Mouse (Mus musculus) liver (tissue): ENCODE results near the gene Ddhd1.

Experiments used
- DNase-seq: peaks from one replicate; pipeline ENCODE4 v3.0.0-alpha.2; 2020; ENCODE audit warnings: mixed read lengths

The Ddhd1 gene

DNA sequence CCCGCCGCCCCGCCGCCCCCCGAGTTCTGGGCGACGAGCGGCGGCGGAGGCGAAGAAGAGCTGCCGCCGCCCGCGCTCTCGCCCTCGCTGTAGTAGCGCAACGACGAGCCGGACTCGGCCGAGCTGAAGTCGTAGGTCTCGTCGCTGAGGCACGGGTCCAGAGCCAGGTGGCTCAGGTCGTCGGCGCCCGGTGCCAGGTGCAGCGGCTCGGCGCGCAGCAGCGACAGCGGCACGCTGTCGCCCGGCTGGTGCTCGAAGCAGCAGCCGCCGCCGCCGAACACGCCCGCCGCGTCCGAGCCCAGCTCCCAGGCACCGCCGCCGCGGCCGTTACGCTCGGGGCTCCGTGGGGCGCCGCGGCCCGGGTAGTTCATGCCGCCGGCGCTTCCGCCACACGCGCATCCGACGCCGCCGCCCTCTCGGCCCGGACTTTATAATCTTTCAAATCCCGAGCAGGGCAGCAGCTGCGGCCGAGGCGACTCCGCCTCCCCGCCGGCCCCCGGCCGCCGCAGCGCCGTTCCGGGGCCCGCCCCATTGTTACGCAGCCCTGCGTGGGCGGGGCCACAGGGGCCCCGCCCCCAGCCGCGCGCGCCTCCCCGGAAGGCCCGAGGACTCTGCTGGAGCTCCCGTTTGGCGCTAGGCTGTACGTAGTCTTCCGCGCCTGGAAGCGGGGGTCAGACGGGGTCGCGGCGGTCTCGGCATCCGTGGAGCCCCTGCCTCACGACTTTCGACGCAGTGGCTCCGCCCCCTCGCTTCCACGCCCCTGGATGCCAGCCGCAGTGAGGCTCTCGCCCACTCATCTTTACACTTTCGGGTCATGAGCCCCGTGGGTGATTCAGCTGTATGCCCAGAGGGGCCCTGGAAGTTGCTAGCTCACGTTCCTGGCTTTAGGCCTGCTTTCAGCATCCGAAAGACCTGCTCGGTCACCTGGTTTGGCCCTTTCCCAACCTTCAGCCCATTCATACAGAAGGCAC is at the start of gene Ddhd1:
Gene Ddhd1, minus strand, starts transcription at position 503 of the 971 bp plus-strand sequence.
- peak; percentile 94 for DNase-seq

DNA sequence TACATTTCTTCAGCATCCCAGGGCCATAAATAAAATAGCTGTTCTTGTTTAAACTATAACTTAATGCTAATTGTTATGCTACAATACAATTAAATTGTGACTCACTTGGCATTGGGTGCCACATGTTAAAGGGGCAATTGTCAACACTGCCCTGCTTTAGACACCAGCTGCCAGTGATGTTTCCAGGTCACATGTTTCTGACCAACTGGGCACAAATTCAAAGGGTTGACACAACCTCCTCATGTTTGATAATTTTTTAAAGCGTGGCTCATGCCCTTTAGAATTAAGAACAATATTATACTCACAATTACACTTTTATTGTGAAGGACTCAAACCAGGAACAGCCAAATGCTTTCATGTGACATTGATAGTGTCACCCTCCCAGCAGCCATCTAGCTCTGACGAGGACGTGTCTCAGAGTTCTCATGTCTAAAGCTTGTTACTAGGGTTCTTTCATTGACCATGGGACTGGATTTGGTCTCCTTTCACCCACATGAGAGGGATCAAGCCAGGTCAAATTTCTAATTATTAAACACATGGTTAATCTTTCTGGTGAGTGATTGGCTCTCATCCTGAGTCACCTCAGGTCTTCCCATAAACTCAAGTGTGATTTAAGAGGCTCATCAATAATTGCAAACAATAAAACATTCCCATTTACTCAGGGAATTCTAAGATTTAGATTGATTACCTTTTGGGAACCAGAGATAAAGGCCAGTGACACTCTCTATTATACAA is 49.4 kb upstream of the Ddhd1 start:
- no peak for DNase-seq

GRCm38 (mm10) chr14:45700031-45700572 is 42.2 kb upstream of the Ddhd1 start:
- no peak for DNase-seq

DNA sequence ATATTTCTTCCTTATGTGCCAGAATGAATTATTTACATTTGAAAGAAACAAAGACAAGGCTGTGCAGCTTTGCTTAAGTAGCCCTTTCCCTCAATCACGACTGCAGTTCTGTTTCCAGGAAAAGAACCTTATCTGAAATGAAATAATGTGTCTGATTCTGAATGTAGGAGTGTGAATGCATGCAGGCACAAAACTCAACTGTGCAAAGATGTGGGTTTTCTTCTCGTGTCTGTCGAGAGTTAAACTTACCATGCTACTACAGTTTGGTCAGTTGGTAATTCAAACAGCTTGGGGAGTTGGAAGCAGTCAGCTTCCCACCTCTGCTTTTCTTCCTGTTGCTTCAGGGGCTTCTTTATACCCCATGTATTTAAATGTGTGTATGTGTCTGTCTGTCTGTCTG is 40.9 kb upstream of the Ddhd1 start:
- no peak for DNase-seq

DNA sequence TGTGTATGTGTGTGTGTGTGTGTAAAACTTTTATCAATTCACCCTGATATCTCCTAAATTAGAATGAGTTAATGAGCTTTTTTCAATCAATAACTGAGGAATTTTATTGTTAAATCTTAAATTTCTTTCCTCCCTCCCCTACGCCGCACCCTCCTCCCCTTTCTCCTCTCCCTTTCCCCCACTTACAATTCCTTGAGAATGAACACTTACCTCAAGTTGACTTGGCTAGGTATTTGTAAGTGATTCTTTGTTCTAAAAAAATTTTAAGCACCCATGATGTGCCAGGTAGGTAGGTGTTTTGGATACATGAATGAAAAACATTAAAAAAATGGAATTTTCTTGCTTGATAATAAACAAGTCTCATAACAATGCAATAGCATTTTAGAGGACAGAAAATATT is 38.2 kb upstream of the Ddhd1 start:
- no peak for DNase-seq

- DNase-seq = no peak
These were observed 35.9 kb upstream of the Ddhd1 start for GRCm38 (mm10) chr14:45693891-45694290.

DNA sequence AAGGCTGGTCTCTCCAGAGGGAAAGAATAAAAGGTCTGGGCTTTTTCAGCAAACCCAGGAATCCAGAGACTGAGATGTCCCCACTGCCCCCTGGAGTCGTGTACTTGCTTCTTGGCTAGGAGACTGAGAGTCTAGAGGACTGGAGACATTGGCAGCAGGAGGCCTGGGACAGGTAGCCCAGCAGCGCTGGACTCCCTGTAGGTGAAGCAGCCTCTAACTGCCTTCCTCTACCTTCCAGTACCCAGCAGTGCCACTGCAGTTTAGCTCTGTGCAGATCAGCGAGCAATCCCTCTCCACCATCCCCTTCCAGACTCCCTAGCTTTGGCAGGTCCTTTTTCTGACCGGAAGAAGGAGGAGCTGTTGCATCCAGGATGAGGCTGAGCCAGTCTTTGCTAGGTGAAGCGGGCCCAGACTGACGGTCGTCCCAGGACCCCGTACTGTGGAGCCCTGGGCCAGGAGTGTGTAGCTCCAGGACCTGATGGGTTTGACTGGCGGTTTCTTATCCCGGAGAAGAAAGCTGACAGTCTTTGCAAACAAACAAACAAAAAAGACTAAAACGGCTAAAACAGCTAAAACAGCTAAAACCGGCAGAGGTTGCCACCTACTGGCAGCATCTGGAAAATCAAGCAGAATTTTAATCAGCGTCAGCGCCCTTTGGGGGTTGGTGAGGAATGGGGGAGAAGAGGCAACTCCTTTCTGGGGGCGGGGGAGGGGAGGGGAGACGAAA is 32.7 kb upstream of the Ddhd1 start:
- peak; percentile 28 for DNase-seq

DNA sequence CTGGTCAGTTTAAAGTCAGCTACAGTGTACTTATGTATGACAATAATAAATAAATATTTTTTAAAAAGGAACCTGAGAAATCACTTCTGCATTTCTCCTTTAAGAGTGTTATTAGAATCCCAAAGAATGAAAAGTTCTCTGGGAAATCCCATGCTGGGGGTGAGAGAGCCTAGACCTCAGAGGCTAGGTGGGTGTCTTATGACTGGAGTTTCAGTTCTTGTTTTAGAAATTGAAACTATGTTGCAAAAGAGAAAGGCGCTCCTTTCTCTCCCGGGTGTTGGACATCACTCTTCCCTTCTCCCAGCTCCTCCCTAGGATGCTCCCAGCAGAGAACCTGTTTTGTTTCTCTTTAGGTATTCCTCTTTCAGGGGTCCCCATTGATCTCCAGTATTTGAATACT is 27.4 kb upstream of the Ddhd1 start:
- DNase-seq = no peak

GRCm38 (mm10) chr14:45676722-45677121 is 18.8 kb upstream of the Ddhd1 start:
- no peak for DNase-seq

GRCm38 (mm10) chr14:45668325-45668724 is 10.4 kb upstream of the Ddhd1 start:
- no peak for DNase-seq

DNA sequence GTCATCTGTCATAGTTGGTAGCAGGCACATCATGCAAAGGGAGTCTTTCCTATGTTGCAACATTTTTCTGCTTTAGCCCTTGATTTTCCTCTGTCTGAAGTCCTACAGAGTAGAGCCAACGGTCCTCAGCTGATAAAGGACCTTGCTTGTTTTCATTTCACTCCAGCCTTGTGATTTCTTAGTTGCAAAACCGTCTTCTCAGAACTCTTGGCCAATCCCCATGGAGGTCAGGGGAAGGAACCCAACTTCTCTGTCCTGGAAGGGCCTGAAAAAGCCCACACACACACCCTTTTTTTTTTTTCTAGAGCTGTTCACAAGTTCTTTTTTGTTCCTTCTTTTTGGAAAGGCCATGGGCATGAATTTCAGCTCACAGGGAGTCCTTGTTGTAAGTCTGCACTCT is 9.3 kb upstream of the Ddhd1 start:
- DNase-seq = no peak

DNA sequence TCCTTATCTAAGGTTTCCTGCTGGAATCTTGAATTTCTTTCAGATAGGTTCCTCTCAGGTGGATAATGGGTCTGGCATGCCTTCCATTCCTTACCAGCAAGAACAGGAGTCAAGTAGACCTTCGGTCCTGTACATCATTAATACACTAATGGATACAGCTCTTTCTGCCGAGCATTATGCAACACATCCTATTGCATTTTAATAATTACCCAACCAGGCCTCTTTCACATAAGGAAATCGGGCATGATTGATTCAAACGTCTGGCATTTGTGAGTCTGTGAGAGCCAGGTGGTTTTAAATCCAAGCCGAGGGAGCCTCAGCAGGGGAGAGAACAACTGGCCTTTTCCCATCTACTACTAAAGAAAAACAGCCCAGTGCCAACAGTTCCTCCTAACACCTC is 3.6 kb upstream of the Ddhd1 start:
- no peak for DNase-seq

- no peak for DNase-seq
These were observed 2.4 kb upstream of the Ddhd1 start for GRCm38 (mm10) chr14:45660315-45660714.

DNA sequence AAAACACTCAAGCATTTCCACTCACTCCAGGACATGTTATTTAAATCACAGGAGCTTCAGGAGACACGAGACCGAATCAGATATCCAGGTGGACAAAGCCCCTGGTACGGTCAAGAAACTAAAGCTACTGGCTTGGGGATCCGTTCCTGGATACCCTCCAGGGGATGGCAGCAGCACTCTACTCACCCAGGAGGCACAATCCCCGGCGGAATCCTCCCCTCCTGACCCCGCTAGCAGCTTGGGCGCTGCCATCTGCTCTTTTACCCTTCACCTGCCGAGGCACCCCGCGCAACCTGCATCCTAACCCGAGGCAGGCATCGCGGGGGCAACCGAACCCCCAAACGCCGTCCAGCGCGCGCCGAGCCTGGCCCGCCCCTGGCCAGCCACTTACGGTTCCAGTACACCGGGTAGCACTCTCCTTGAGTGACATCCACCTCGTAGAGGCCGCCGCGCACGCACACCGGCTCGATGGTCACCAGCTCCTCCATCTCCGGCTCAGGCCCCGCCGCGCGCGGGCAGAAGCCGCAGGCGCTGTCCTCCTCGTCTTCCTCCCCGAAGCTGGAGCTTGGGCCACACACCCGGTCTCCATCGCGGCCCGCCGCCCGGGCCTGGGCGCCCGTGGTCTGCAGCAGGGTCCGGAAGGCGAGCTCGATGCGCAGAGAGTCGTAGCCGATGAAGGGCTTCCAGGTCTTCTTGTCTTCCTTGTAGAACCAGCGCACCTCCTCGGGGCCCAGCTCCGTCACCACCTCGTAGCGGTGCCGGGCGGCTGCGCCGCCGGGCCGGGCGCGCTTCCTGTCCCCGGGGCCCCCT is 907 bp downstream of the Ddhd1 start:
- DNase-seq = peak; percentile 71

DNA sequence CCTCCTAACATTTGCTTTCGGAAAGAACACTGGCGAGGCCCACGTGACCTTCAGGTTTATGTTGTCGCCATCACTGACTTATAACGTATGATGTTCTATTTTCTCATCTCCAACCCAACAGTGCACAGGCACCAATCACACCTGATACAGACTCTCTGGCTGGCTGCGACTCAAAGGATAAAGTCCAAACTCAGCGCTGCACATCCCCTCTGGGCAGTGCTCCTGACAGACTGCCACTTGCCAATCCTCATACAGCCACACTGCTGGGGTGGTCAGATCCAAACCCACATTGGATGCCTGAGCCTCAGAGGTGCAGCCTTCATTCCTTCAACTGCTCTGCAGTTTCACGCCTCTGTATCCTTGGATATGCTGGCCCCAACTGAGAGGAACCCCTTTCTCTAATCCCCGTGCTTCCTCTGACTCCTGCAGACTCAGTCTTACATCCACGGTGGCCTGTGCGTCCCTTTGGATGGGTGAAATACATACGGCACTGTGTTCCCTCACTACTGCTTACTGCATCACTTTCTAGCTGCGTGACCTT is 3.0 kb downstream of the Ddhd1 start:
- DNase-seq = peak; percentile 27

DNA sequence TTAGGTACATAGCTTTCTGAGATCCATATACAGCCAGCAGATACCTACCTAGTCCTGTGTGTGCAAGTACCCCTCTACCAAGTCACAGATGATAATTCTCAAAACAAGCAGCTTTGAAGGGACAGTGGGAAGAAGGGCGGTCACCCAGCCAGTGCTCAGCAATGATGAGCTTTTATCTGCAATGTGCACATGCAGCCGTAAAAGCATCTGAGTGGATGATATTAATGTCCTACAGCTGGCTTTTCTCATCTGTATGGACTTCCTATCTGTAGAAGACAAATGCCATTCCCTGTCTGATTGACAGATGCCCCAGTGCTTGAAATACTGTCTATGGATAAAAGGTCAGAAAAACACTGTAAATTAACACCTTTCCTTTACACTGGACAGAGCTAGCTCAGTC is 4.2 kb downstream of the Ddhd1 start:
- DNase-seq = peak; percentile 83

DNA sequence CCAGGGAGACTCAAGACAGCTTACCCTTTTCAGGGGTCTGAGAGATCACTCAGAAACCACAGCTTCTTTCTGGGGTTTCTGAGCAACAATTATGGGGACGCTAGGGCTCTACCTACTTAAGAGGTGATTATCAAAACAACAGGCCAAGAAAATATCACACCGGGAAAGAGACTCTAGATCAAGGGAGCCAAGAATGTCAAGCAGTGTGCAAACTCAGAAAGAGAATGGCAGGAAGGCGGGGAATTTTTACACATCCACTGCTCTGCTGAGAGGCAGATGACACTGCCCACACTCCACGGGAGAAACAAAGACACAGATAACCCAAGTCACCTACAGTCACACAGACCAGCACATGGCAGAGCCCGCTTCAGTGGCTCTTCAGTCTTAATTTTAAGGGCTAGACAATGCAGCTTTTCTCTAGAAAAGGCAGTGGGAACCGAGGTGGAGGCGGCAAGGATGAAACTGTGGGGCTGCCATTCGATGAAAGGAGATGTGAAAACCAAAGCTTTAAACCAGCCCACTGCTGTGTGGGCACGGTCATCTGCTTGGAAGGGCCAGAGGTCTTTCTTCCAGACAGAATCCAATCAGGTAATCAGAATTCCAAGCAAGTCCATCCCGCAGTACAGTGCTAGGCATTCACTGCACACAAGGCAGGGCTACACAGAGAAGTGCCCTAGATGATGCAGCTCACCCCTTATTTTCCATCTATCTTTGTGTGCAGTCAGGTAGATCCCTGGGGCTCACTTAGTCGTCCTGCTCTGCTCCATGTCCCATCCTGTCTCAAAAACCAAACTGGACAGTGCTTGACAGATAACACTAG is 8.7 kb downstream of the Ddhd1 start:
- no peak for DNase-seq

DNA sequence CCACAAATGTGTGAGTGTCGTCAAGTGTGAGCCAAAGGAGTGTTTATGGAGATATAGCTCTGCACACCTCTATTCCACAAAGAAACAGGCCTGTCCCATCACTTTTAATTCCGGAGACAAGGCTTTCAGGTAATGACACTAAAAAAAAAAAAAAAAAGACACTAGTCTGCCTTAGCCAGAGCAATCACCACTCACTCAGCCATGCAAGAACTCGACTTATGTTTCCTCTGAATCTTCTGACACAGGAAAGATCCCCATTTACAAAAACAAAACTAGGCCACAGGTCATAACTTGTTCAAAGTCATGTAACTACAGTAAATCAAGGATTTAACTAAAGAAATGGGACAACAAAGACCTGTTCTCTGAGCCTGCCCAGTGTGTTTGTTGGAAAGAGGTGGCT is 9.8 kb downstream of the Ddhd1 start:
- DNase-seq = no peak

GRCm38 (mm10) chr14:45647632-45648031 is 10.3 kb downstream of the Ddhd1 start:
- DNase-seq = no peak

DNA sequence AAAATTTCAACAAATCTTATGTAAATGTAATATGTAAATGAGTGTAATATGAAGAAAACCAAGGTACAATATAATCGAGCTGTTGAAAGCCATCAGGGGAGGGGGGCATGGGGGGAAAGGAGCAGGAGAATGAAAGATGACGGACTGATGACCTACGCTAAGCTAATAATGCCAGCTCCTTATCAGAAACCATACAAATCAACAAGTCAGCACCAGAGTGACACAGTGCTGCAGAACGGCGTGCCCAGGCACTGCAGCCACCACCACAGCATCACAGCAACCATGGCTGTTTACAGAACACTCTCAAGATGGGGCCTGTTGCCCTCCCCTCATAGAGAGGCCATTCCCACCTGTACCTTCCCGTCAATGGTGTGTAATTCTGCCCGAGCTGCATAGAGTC is 10.8 kb downstream of the Ddhd1 start:
- DNase-seq = no peak

DNA sequence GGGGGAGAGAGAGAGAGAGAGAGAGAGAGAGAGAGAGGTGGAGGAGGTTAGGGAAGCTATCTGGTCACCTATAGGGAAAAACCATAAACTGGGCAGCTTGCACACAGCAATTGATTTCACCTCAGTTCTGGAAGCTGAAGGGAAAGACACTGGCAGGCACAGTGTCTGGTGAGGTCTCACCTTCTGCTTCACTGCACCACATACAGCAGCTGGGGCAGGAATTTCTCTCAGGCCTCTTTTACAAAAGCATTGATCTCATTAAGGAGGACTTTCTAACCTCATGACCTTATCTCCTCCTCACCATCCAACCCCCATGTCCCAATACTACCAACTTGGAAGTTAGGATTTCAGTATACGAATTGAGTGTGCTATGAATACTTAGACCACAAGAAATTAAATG is 13.2 kb downstream of the Ddhd1 start:
- no peak for DNase-seq
